Mouse (Mus musculus) embryonic facial prominence, embryonic 11.5 days (tissue): ENCODE measurements at regions not wholly inside any gene's neighbourhood (a gene's known extent, or its start where the extent isn't known, plus 50 kb on each side); places are given as distances from the start of the nearest gene placed in this dataset.

ENCODE experiments used
- ATAC-seq: fragments of 200-750 bp; cut with Nextera tagmentation; replicated peaks from 2 replicates; pipeline ENCODE4 v1.8.0; 2017; ENCODE audit warnings: low read depth; ENCODE audit not compliant: insufficient number of reproducible peaks, low FRiP score, low TSS enrichment
- DNase-seq: peaks from one replicate; pipeline ENCODE4 v3.0.0-alpha.2; 2015; ENCODE audit warnings: low spot score
- H3K27ac ChIP-seq: fragments of 300-500 bp; sonication (generic); replicated peaks from 2 replicates; pipeline ENCODE4 v1.5.1; 2014; ENCODE audit warnings: mild to moderate bottlenecking, low read depth, low read length, control low read depth
- H3K27me3 ChIP-seq: fragments of 300-500 bp; sonication (generic); 2 replicates; pipeline ENCODE4 v1.6.1; 2014; ENCODE audit warnings: mild to moderate bottlenecking, low read length, moderate library complexity, mixed read lengths; ENCODE audit not compliant: control insufficient read depth, insufficient read depth
- H3K36me3 ChIP-seq: fragments of 300-500 bp; sonication (generic); replicated peaks from 2 replicates; pipeline ENCODE4 v1.6.1; 2014; ENCODE audit warnings: low read depth, mild to moderate bottlenecking, low read length, moderate library complexity, mixed read lengths; ENCODE audit not compliant: control insufficient read depth, insufficient read depth
- H3K4me1 ChIP-seq: fragments of 300-500 bp; sonication (generic); 2 replicates; pipeline ENCODE4 v1.6.1; 2014; ENCODE audit warnings: low read length, mixed read lengths; ENCODE audit not compliant: control insufficient read depth, insufficient read depth
- H3K4me2 ChIP-seq: fragments of 300-500 bp; sonication (generic); 2 replicates; pipeline ENCODE4 v1.6.1; 2014; ENCODE audit warnings: low read depth, mild to moderate bottlenecking, control low read depth, low read length, moderate library complexity
- H3K4me3 ChIP-seq: fragments of 300-500 bp; sonication (generic); 2 replicates; pipeline ENCODE4 v1.5.1; 2014; ENCODE audit warnings: low read depth, low read length, control low read depth
- H3K9ac ChIP-seq: fragments of 300-500 bp; sonication (generic); replicated peaks from 2 replicates; pipeline ENCODE4 v1.6.1; 2014; ENCODE audit warnings: mild to moderate bottlenecking, control low read depth, low read length
- H3K9me3 ChIP-seq: fragments of 300-500 bp; sonication (generic); replicated peaks from 2 replicates; pipeline ENCODE4 v1.6.1; 2016; ENCODE audit warnings: mild to moderate bottlenecking, low read length, inconsistent platforms, mixed read lengths; ENCODE audit not compliant: control insufficient read depth
- WGBS: fragments of 180-500 bp; shearing (Covaris S2); extraction: QIAGEN DNeasy Blood & Tissue Kit; methylation state at CpG from one replicate; pipeline ENCODE4 v1.1.7; 2014; 5-methylcytosine and 5-hydroxymethylcytosine counted together

- Histone ChIP-seq H3K9ac (no peak overlapping the region), H3K9me3 (no peaks in the 10 kb centered on the region), H3K27ac (no peak overlapping the region), H3K4me1 (no peaks in the 10 kb centered on the region), H3K4me2 (no peak overlapping the region), H3K36me3 (no peaks in the 10 kb centered on the region), H3K27me3 (no peaks in the 10 kb centered on the region), H3K4me3 (no peak overlapping the region)
- 88% methylated on average over 5 of the region's 5 CpGs for WGBS
- DNase-seq = no peak
- ATAC-seq = no peak
Measured at GRCm38 (mm10) chr15:61455042-61455441, 532.2 kb upstream of the A1bg start.

DNA sequence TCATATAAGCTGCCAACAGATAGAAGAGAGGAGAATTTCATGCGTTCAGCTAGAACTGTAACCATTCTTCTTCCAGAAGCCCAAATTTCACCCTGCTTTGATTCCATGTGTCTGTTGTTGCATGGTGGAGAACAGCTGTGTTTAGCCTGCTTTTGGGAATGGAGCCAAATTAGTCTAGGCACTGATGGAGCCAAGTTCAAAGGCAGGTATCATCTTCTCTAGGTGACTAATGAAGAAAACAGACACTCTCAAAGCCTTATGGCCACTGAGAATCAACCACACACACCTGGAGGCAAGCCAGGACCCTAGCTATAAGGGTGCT is 531.5 kb upstream of the A1bg start:
- Histone ChIP-seq H3K9me3 (no peaks in the 10 kb centered on the region), H3K9ac (no peak overlapping the region), H3K27ac (no peak overlapping the region), H3K36me3 (no peaks in the 10 kb centered on the region), H3K27me3 (no peaks in the 10 kb centered on the region), H3K4me1 (no peaks in the 10 kb centered on the region), H3K4me3 (no peak overlapping the region), H3K4me2 (no peak overlapping the region)
- 96% methylated on average over 1 of the region's 1 CpGs for WGBS
- DNase-seq (no peak), ATAC-seq (no peak)

- Histone ChIP-seq H3K4me1 (no peaks in the 10 kb centered on the region), H3K9me3 (no peaks in the 10 kb centered on the region), H3K4me3 (no peak overlapping the region), H3K27ac (no peak overlapping the region), H3K4me2 (no peak overlapping the region), H3K27me3 (no peaks in the 10 kb centered on the region), H3K9ac (no peak overlapping the region), H3K36me3 (no peaks in the 10 kb centered on the region)
- WGBS = 84% methylated on average over 5 of the region's 5 CpGs
- ATAC-seq = no peak
- DNase-seq = no peak
Measured at GRCm38 (mm10) chr15:61453656-61454349, 531.0 kb upstream of the A1bg start.

- no peak for ATAC-seq
- DNase-seq = peak; percentile 24
- H3K27me3 ChIP-seq = no peaks in the 10 kb centered on the region
- 17% methylated on average over 3 of the region's 3 CpGs for WGBS
- no peak overlapping the region for H3K4me2 ChIP-seq
- H3K4me1 ChIP-seq = no peaks in the 10 kb centered on the region
- no peak overlapping the region for H3K27ac ChIP-seq
- H3K4me3 ChIP-seq = no peak overlapping the region
- no peak overlapping the region for H3K9ac ChIP-seq
- H3K9me3 ChIP-seq = no peaks in the 10 kb centered on the region
- no peaks in the 10 kb centered on the region for H3K36me3 ChIP-seq
Measured at GRCm38 (mm10) chr15:61450217-61450616, 527.4 kb upstream of the A1bg start.

GRCm38 (mm10) chr15:61448482-61448881 is 525.7 kb upstream of the A1bg start:
- Histone ChIP-seq H3K27ac (no peak overlapping the region), H3K9me3 (no peaks in the 10 kb centered on the region), H3K4me3 (no peak overlapping the region), H3K4me1 (no peaks in the 10 kb centered on the region), H3K36me3 (no peaks in the 10 kb centered on the region), H3K27me3 (no peaks in the 10 kb centered on the region), H3K9ac (no peak overlapping the region), H3K4me2 (no peak overlapping the region)
- WGBS = 80% methylated on average over 2 of the region's 2 CpGs
- no peak for ATAC-seq
- DNase-seq = no peak

- Histone ChIP-seq H3K4me3 (no peak overlapping the region), H3K9ac (no peak overlapping the region), H3K9me3 (no peaks in the 10 kb centered on the region), H3K27me3 (no peaks in the 10 kb centered on the region), H3K27ac (no peak overlapping the region), H3K36me3 (no peaks in the 10 kb centered on the region), H3K4me1 (no peaks in the 10 kb centered on the region), H3K4me2 (no peak overlapping the region)
- no peak for ATAC-seq
- DNase-seq = no peak
- 79% methylated on average over 4 of the region's 4 CpGs for WGBS
Measured at GRCm38 (mm10) chr15:61446053-61446840, 523.4 kb upstream of the A1bg start.

GRCm38 (mm10) chr15:61441734-61442398 is 519.1 kb upstream of the A1bg start:
- H3K4me1 ChIP-seq = no peaks in the 10 kb centered on the region
- H3K4me2 ChIP-seq = no peak overlapping the region
- WGBS = 89% methylated on average over 4 of the region's 4 CpGs
- H3K9ac ChIP-seq = no peak overlapping the region
- DNase-seq (no peak), ATAC-seq (no peak)
- no peaks in the 10 kb centered on the region for H3K9me3 ChIP-seq
- no peaks in the 10 kb centered on the region for H3K27me3 ChIP-seq
- no peak overlapping the region for H3K4me3 ChIP-seq
- no peaks in the 10 kb centered on the region for H3K36me3 ChIP-seq
- no peak overlapping the region for H3K27ac ChIP-seq

GRCm38 (mm10) chr15:61441012-61441411 is 518.2 kb upstream of the A1bg start:
- Histone ChIP-seq H3K4me2 (no peak overlapping the region), H3K27ac (no peak overlapping the region), H3K27me3 (no peaks in the 10 kb centered on the region), H3K9ac (no peak overlapping the region), H3K36me3 (no peaks in the 10 kb centered on the region), H3K4me3 (no peak overlapping the region), H3K9me3 (no peaks in the 10 kb centered on the region), H3K4me1 (no peaks in the 10 kb centered on the region)
- 87% methylated on average over 2 of the region's 2 CpGs for whole genome bisulfite sequencing
- ATAC-seq (no peak), DNase-seq (no peak)
